Mouse (Mus musculus) thymus, adult 18-20 months (tissue): ENCODE results near the gene Mpdz.

ENCODE experiments used
- DNase-seq, 2 experiments: peaks; one replicate each; pipeline ENCODE4 v3.0.0; 2022; ENCODE audit warnings: mixed read lengths in 2 of 2

Mpdz gene

DNA sequence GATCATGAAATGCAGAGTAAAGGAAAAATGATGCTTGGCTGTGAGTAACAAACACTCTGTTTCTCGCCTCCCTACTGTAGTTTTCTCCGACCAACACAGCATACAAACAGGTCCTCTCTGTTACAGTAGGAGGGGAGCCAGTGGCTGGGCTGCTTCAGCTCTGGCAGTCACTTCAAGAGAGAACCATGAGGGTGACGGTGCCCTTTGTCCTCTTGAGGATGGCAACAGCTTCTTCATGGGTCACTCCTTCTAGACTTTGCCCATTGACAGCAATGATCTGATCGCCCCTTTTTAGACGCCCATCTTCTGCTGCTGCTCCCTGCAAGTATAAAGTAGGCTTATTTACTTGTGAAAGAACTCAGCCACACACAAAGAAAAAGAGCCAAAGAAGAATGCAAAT, 163.2 kb downstream of the Mpdz start:
- DNase-seq = no peak

GRCm38 (mm10) chr4:81275957-81276715, 166.5 kb downstream of the Mpdz start:
- DNase-seq = no peak

- DNase-seq = no peak
Measured at GRCm38 (mm10) chr4:81273067-81273466, 169.5 kb downstream of the Mpdz start.

DNA sequence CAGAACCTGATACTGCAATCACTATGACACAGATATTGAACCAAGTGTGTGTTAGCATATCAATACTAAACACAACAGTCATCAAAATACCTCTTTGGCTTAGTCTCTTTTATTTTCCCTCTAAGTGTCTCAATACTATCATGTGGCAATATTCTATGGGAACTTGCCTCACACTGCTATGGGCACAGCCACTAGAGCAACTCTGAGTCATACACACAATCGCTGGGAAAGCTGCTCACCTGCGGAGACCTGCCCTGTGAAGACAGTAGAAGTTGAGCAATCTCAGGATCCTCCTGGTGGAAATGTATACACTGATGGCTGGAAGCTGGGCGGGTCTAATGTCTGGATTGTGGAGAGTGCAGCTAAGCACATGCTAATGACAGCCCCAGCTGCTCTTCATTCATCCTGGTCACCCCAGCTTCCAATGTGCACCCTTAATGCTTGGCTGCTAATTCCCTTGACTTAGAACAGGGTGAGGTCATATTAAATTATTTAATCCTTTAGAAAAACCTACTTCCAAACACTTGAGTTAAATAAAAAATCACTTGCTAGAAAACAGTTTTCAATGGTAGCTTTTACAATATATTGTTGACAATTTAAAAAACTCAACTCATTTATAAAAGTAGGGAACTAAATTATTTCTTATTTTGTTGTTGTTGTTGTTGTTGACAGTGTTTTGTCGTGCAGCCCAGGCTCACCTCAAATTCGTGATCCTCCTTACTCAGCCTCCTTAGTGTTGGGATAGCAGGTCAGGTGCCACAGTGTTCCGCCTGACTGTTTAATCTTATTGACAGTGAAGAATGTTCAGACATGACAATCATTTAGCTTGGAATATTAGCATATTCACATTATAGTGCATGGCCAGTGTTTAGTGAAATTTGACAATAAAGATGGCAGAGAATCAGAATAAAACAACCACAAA, 189.5 kb downstream of the Mpdz start:
- DNase-seq = no peak

- no peak for DNase-seq
Measured at GRCm38 (mm10) chr4:81252334-81252733, 190.3 kb downstream of the Mpdz start.

DNA sequence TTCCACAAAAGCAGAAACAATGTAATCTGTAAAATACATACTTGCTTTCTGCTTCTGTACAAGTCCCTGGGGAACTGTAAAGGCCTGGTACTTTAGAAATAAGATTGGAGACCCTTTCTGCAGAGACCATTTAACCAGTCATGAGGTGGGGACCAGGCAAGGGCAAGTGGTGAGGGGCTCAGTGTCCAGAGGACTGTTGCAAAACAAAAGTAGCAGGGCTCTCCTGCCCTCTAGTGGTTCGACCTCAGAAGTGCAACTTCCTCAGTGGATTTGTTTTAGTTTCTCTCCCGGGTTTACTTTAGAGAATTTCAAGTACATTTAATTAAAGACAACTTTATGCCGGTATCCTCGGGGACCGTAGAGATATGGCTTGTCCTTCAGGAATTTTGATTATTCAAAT, 190.7 kb downstream of the Mpdz start:
- DNase-seq = no peak

- DNase-seq = no peak
Measured at GRCm38 (mm10) chr4:81249245-81249644, 193.4 kb downstream of the Mpdz start.

- no peak for DNase-seq
Measured at GRCm38 (mm10) chr4:81236227-81236626, 206.4 kb downstream of the Mpdz start.
